Mouse (Mus musculus) liver, postnatal 0 days (tissue): ENCODE measurements around the gene Fam117a. TPM values are rescaled to one million over a fixed set of nuclear protein-coding genes. Genes with fewer than 3 reads are reported as not detected.

Experiments
- ATAC-seq: fragments of 200-750 bp; cut with Nextera tagmentation; 2 replicates; pipeline ENCODE4 v1.8.0; 2017; ENCODE audit warnings: mild to moderate bottlenecking, moderate library complexity
- DNase-seq: peaks from one replicate; pipeline ENCODE4 v3.0.0-alpha.2; 2016
- H3K27ac ChIP-seq: fragments of 300-500 bp; sonication (generic); 2 replicates; pipeline ENCODE4 v1.5.1; 2014; ENCODE audit warnings: antibody characterized with exemption, moderate library complexity, mild to moderate bottlenecking, low read depth
- H3K27me3 ChIP-seq: fragments of 300-500 bp; sonication (generic); 2 replicates; pipeline ENCODE4 v1.6.1; 2014; ENCODE audit warnings: low read length, control low read depth, mixed read lengths; ENCODE audit not compliant: insufficient read depth
- H3K36me3 ChIP-seq: fragments of 300-500 bp; sonication (generic); replicated peaks from 2 replicates; pipeline ENCODE4 v1.6.1; 2014; ENCODE audit warnings: mild to moderate bottlenecking, control low read depth, low read length, moderate library complexity, mixed read lengths; ENCODE audit not compliant: insufficient read depth
- H3K4me1 ChIP-seq: fragments of 300-500 bp; sonication (generic); 2 replicates; pipeline ENCODE4 v1.6.1; 2014; ENCODE audit warnings: antibody characterized with exemption, mild to moderate bottlenecking, control low read depth; ENCODE audit not compliant: insufficient read depth
- H3K4me2 ChIP-seq: fragments of 300-500 bp; sonication (generic); 2 replicates; pipeline ENCODE4 v1.6.1; 2014; ENCODE audit warnings: low read depth, mild to moderate bottlenecking, low read length, moderate library complexity, mixed read lengths
- H3K4me3 ChIP-seq: fragments of 300-500 bp; sonication (generic); 2 replicates; pipeline ENCODE4 v1.5.1; 2014; ENCODE audit warnings: low read depth, low read length
- H3K9ac ChIP-seq: fragments of 300-500 bp; sonication (generic); replicated peaks from 2 replicates; pipeline ENCODE4 v1.6.1; 2014; ENCODE audit warnings: mild to moderate bottlenecking, moderate library complexity
- H3K9me3 ChIP-seq: fragments of 300-500 bp; sonication (generic); 2 replicates; pipeline ENCODE4 v1.6.1; 2016; ENCODE audit warnings: mild to moderate bottlenecking, control low read depth, low read length, mixed read lengths
- CTCF ChIP-seq: sonication (generic); IDR thresholded peaks from 2 replicates; pipeline ENCODE4 v1.5.1; 2016; ENCODE audit warnings: antibody characterized with exemption, low read depth
- EP300 ChIP-seq: IDR thresholded peaks from 2 replicates; pipeline ENCODE4 v1.6.1; 2016; ENCODE audit warnings: antibody characterized with exemption, low read depth, mild to moderate bottlenecking
- WGBS: fragments of 180-500 bp; shearing (Covaris S2); extraction: QIAGEN DNeasy Blood & Tissue Kit; methylation state at CpG from one replicate; pipeline ENCODE4 v1.1.7; 2014; ENCODE audit not compliant: insufficient replicate concordance; 5-methylcytosine and 5-hydroxymethylcytosine counted together
- polyA plus RNA-seq: library from polyadenylated mRNA; unstranded; fragments of >200 nt; fragmentation: Nextera tagmentation; extraction: Ambion mirVana; gene quantifications from 2 replicates; pipeline ENCODE4 v1.2.1, GENCODE M21; 2015

Gene Fam117a
- polyA plus RNA-seq, 1 experiment from 2014 or later, result 60.1 TPM

GRCm38 (mm10) chr11:95311425-95311807 is 25.4 kb upstream of the Fam117a start:
- Histone ChIP-seq H3K27me3 (no peaks in the 10 kb centered on the region), H3K9me3 (no peaks in the 10 kb centered on the region), H3K27ac (peak overlapping the region; percentile 99; the same call in 1 of the 2 replicates), H3K4me2 (peak overlapping the region; percentile 86), H3K36me3 (peaks cover 2% of the 10 kb centered on the region; the same call in 1 of the 2 replicates), H3K4me3 (peak overlapping the region; percentile 87), H3K9ac (peak overlapping the region; percentile 70; the same call in 1 of the 2 replicates), H3K4me1 (peaks cover 25% of the 10 kb centered on the region)
- 63% methylated on average over 5 of the region's 5 CpGs for WGBS
- no peak for TF ChIP-seq EP300
- no peak for TF ChIP-seq CTCF
- DNase-seq, result no peak
- ATAC-seq, result no peak

GRCm38 (mm10) chr11:95315215-95315955 is 21.4 kb upstream of the Fam117a start:
- Histone ChIP-seq H3K27me3 (no peaks in the 10 kb centered on the region), H3K4me3 (no peak overlapping the region), H3K9ac (no peak overlapping the region), H3K27ac (no peak overlapping the region), H3K4me2 (no peak overlapping the region), H3K36me3 (no peaks in the 10 kb centered on the region), H3K4me1 (peaks cover 14% of the 10 kb centered on the region), H3K9me3 (no peaks in the 10 kb centered on the region)
- TF ChIP-seq EP300 (no peak), CTCF (no peak)
- ATAC-seq, result no peak
- WGBS, result 85% methylated on average over 7 of the region's 7 CpGs
- DNase-seq, result no peak

- H3K27me3 ChIP-seq, result no peaks in the 10 kb centered on the region
- peak overlapping the region; percentile 65 for H3K27ac ChIP-seq
- TF ChIP-seq EP300 (peak; percentile 76), CTCF (no peak)
These were observed 18.7 kb upstream of the Fam117a start for GRCm38 (mm10) chr11:95318116-95318515.

GRCm38 (mm10) chr11:95319506-95319905 is 17.3 kb upstream of the Fam117a start:
- DNase-seq (no peak), ATAC-seq (peak; percentile 53)
- WGBS, result 50% methylated on average over 1 of the region's 1 CpGs
- no peaks in the 10 kb centered on the region for H3K9me3 ChIP-seq
- no peaks in the 10 kb centered on the region for H3K27me3 ChIP-seq
- TF ChIP-seq CTCF (peak; percentile 74), EP300 (no peak)
- no peaks in the 10 kb centered on the region for H3K36me3 ChIP-seq
- peak overlapping the region; percentile 50; the same call in 1 of the 2 replicates for H3K4me2 ChIP-seq
- 0 out of 2 replicates have a peak, but pooled peaks cover 6% of the 10 kb centered on the region for H3K4me1 ChIP-seq
- H3K9ac ChIP-seq, result no peak overlapping the region
- H3K27ac ChIP-seq, result peak overlapping the region; percentile 65; the same call in 1 of the 2 replicates
- H3K4me3 ChIP-seq, result no peak overlapping the region

More at GRCm38 (mm10) chr11:95318116-95318515, 18.7 kb upstream of the Fam117a start:
- Histone ChIP-seq H3K4me1 (0 out of 2 replicates have a peak, but pooled peaks cover 6% of the 10 kb centered on the region), H3K9me3 (no peaks in the 10 kb centered on the region), H3K36me3 (no peaks in the 10 kb centered on the region), H3K4me2 (peak overlapping the region; percentile 42), H3K4me3 (no peak overlapping the region), H3K9ac (no peak overlapping the region)
- 55% methylated on average over 9 of the region's 9 CpGs for WGBS
- peak; percentile 65 for ATAC-seq
- DNase-seq, result no peak

GRCm38 (mm10) chr11:95320010-95320409 is 16.8 kb upstream of the Fam117a start:
- TF ChIP-seq CTCF, result no peak
- TF ChIP-seq EP300, result peak; percentile 92
- 0 out of 2 replicates have a peak, but pooled peaks cover 6% of the 10 kb centered on the region for H3K4me1 ChIP-seq
- ATAC-seq (peak; percentile 88), DNase-seq (peak; percentile 47)
- peak overlapping the region; percentile 30 for H3K9ac ChIP-seq
- H3K9me3 ChIP-seq, result no peaks in the 10 kb centered on the region
- no peaks in the 10 kb centered on the region for H3K27me3 ChIP-seq
- H3K27ac ChIP-seq, result peak overlapping the region; percentile 44; the same call in 1 of the 2 replicates
- no peak overlapping the region for H3K4me3 ChIP-seq
- H3K36me3 ChIP-seq, result no peaks in the 10 kb centered on the region
- 53% methylated on average over 1 of the region's 1 CpGs for WGBS
- H3K4me2 ChIP-seq, result peak overlapping the region; percentile 50; the same call in 1 of the 2 replicates

GRCm38 (mm10) chr11:95324181-95324580 is 12.6 kb upstream of the Fam117a start:
- H3K4me3 ChIP-seq, result no peak overlapping the region
- DNase-seq, result no peak
- H3K4me2 ChIP-seq, result no peak overlapping the region
- 0 out of 2 replicates have a peak, but pooled peaks cover 6% of the 10 kb centered on the region for H3K4me1 ChIP-seq
- no peak overlapping the region for H3K9ac ChIP-seq
- H3K36me3 ChIP-seq, result no peaks in the 10 kb centered on the region
- no peaks in the 10 kb centered on the region for H3K27me3 ChIP-seq
- H3K27ac ChIP-seq, result no peak overlapping the region
- no peaks in the 10 kb centered on the region for H3K9me3 ChIP-seq
- 91% methylated on average over 10 of the region's 10 CpGs for WGBS
- no peak for ATAC-seq
- no peak for TF ChIP-seq EP300
- TF ChIP-seq CTCF, result no peak
